Mouse (Mus musculus): ENCODE results near the gene Ano1. TPM values are rescaled to one million over a fixed set of nuclear protein-coding genes. Genes with fewer than 3 reads are reported as not detected.

Gene Ano1
- polyA plus RNA-seq, 1 experiment from 2014 or later: 53.6 TPM

GRCm38 (mm10) chr7:144563456-144564155, 188.2 kb downstream of the Ano1 start:
- no peak overlapping the region for H3K9ac ChIP-seq (replicated peaks; ENCODE audit: low read length)
- H3K27me3 ChIP-seq (ENCODE audit: insufficient read depth, low read length): no peaks in the 10 kb centered on the region
- no peaks in the 10 kb centered on the region for H3K4me1 ChIP-seq (ENCODE audit: insufficient read depth, low read length)
- no peaks in the 10 kb centered on the region for H3K36me3 ChIP-seq (ENCODE audit: insufficient read depth, low read length)
- no peak overlapping the region for H3K27ac ChIP-seq (ENCODE audit: low read length)
- no peaks in the 10 kb centered on the region for H3K9me3 ChIP-seq (ENCODE audit: low read length)
- WGBS: 56% methylated on average over 9 of the region's 9 CpGs
- H3K4me2 ChIP-seq (replicated peaks; ENCODE audit: low read depth, low read length): no peak overlapping the region
- ATAC-seq (ENCODE audit: low FRiP score, low TSS enrichment): 0 out of 2 replicates have a peak, but pooled peaks have one; percentile 55
- H3K4me3 ChIP-seq (ENCODE audit: low read length): no peak overlapping the region

DNA sequence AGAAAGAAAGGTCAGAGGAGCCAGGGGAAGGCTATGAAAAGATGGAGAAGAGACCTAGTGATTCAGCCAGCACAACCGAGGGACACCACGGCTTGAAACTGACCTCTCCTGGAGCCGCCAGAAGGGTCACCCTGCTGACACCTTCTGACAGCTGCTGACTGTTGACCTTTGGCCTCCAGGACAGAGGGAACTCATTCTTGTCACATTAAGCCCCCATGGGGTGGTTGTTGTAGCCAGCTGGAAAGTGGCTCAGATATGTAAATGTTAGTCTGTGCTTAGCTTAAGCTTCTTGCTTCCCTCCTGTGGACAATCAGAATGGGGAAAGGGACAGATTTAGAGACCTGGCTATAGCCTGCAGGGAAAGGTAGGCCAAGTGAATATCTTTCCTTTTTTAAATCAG, 189.8 kb downstream of the Ano1 start:
- Histone ChIP-seq H3K36me3 (ENCODE audit: insufficient read depth, low read length) (no peaks in the 10 kb centered on the region), H3K4me3 (ENCODE audit: low read length) (no peak overlapping the region), H3K4me2 (replicated peaks; ENCODE audit: low read depth, low read length) (no peak overlapping the region), H3K4me1 (ENCODE audit: insufficient read depth, low read length) (no peaks in the 10 kb centered on the region), H3K9ac (replicated peaks; ENCODE audit: low read length) (no peak overlapping the region), H3K27ac (ENCODE audit: low read length) (no peak overlapping the region), H3K9me3 (ENCODE audit: low read length) (no peaks in the 10 kb centered on the region), H3K27me3 (ENCODE audit: insufficient read depth, low read length) (no peaks in the 10 kb centered on the region)
- ATAC-seq (ENCODE audit: low FRiP score, low TSS enrichment): no peak
- WGBS: 28% methylated on average over 3 of the region's 3 CpGs

DNA sequence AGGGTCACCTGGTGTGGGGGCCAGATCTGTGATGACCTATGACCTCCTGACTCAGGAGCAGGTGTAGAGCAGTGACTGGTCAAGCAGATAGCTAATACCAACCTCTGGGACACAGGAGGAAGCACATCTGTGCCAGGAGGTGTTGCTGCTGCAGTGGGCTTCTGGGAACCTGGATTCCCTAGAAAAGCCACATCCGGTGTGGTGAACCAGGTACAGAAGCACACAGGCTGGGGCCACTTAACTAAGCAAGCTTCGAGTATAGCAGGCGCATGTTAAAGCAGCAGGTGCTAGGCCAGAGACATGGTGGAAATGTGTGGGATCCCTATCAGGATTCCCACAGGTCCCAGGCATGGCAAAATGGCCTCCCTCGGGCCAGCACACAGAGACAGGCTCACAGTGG, 191.2 kb downstream of the Ano1 start:
- H3K4me2 ChIP-seq (replicated peaks; ENCODE audit: low read depth, low read length): no peak overlapping the region
- no peak overlapping the region for H3K9ac ChIP-seq (replicated peaks; ENCODE audit: low read length)
- H3K4me3 ChIP-seq (ENCODE audit: low read length): no peak overlapping the region
- no peaks in the 10 kb centered on the region for H3K36me3 ChIP-seq (ENCODE audit: insufficient read depth, low read length)
- WGBS: 87% methylated on average over 4 of the region's 4 CpGs
- H3K4me1 ChIP-seq (ENCODE audit: insufficient read depth, low read length): no peaks in the 10 kb centered on the region
- no peak for ATAC-seq (ENCODE audit: low FRiP score, low TSS enrichment)
- H3K27ac ChIP-seq (ENCODE audit: low read length): no peak overlapping the region
- H3K9me3 ChIP-seq (ENCODE audit: low read length): no peaks in the 10 kb centered on the region
- H3K27me3 ChIP-seq (ENCODE audit: insufficient read depth, low read length): no peaks in the 10 kb centered on the region

DNA sequence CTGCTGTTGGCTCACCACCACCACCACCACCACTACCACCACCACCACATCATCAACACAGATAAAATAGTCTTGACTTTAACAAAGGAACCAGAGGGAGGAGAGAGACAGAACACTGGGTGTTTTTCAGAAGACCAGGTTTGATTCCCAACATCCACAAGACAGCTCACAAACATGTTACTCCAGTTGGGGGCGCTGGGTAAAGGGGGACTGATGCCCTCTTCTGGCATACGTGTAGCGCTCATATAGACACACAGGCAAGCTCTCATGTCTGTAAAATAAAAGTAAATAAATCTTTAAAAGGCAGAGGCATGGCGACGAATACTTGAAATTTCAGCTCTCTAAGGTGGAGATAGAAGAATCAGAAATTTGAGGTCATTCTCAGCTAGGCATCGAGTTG, 193.2 kb downstream of the Ano1 start:
- Histone ChIP-seq H3K4me1 (ENCODE audit: insufficient read depth, low read length) (peaks cover 3% of the 10 kb centered on the region; the same call in 1 of the 2 replicates), H3K27ac (ENCODE audit: low read length) (no peak overlapping the region), H3K4me3 (ENCODE audit: low read length) (no peak overlapping the region), H3K9me3 (ENCODE audit: low read length) (no peaks in the 10 kb centered on the region), H3K4me2 (replicated peaks; ENCODE audit: low read depth, low read length) (no peak overlapping the region), H3K27me3 (ENCODE audit: insufficient read depth, low read length) (no peaks in the 10 kb centered on the region), H3K9ac (replicated peaks; ENCODE audit: low read length) (no peak overlapping the region), H3K36me3 (ENCODE audit: insufficient read depth, low read length) (no peaks in the 10 kb centered on the region)
- no peak for ATAC-seq (ENCODE audit: low FRiP score, low TSS enrichment)
- WGBS: 46% methylated on average over 6 of the region's 6 CpGs

- Histone ChIP-seq H3K4me1 (ENCODE audit: insufficient read depth, low read length) (peaks cover 19% of the 10 kb centered on the region), H3K4me3 (ENCODE audit: low read length) (peak overlapping the region; percentile 95), H3K36me3 (ENCODE audit: insufficient read depth, low read length) (peaks cover 14% of the 10 kb centered on the region), H3K27me3 (ENCODE audit: insufficient read depth, low read length) (no peaks in the 10 kb centered on the region), H3K9ac (replicated peaks; ENCODE audit: low read length) (peak overlapping the region; percentile 96), H3K4me2 (replicated peaks; ENCODE audit: low read depth, low read length) (peak overlapping the region; percentile 88), H3K27ac (ENCODE audit: low read length) (no peak overlapping the region), H3K9me3 (ENCODE audit: low read length) (no peaks in the 10 kb centered on the region)
- WGBS: 20% methylated on average over 8 of the region's 8 CpGs
- peak; percentile 11; the same call in 1 of the 2 replicates for ATAC-seq (ENCODE audit: low FRiP score, low TSS enrichment)
Measured at GRCm38 (mm10) chr7:144554123-144554472, 197.7 kb downstream of the Ano1 start.

- H3K4me3 ChIP-seq (ENCODE audit: low read length): peak within 1 kb of the TSS; percentile 95
- H3K36me3 ChIP-seq (ENCODE audit: insufficient read depth, low read length): peaks cover 18% of the 10 kb centered on the region
- WGBS: under 1% methylated on average over 60 of the region's 97 CpGs
- H3K4me1 ChIP-seq (ENCODE audit: insufficient read depth, low read length): peaks cover 19% of the 10 kb centered on the region
- H3K27ac ChIP-seq (ENCODE audit: low read length): peak within 1 kb of the TSS; percentile 23; the same call in 1 of the 2 replicates
- peak; percentile 96 for ATAC-seq (ENCODE audit: low FRiP score, low TSS enrichment)
- no peaks in the 10 kb centered on the region for H3K9me3 ChIP-seq (ENCODE audit: low read length)
- H3K27me3 ChIP-seq (ENCODE audit: insufficient read depth, low read length): no peaks in the 10 kb centered on the region
- H3K9ac ChIP-seq (replicated peaks; ENCODE audit: low read length): peak within 1 kb of the TSS; percentile 96
- H3K4me2 ChIP-seq (replicated peaks; ENCODE audit: low read depth, low read length): peak within 1 kb of the TSS; percentile 88
Measured at GRCm38 (mm10) chr7:144553237-144554122, 198.3 kb downstream of the Ano1 start, which contains the start of gene Ppfia1. Gene Ppfia1, minus strand, starts transcription at chr7:144553729.

- Histone ChIP-seq H3K9ac (replicated peaks; ENCODE audit: low read length) (peak overlapping the region; percentile 96; the same call in 1 of the 2 replicates), H3K4me3 (ENCODE audit: low read length) (peak overlapping the region; percentile 95; the same call in 1 of the 2 replicates), H3K27ac (ENCODE audit: low read length) (no peak overlapping the region), H3K9me3 (ENCODE audit: low read length) (no peaks in the 10 kb centered on the region), H3K27me3 (ENCODE audit: insufficient read depth, low read length) (no peaks in the 10 kb centered on the region), H3K4me1 (ENCODE audit: insufficient read depth, low read length) (peaks cover 19% of the 10 kb centered on the region), H3K36me3 (ENCODE audit: insufficient read depth, low read length) (peaks cover 18% of the 10 kb centered on the region), H3K4me2 (replicated peaks; ENCODE audit: low read depth, low read length) (peak overlapping the region; percentile 88)
- 85% methylated on average over 8 of the region's 8 CpGs for WGBS
- ATAC-seq (ENCODE audit: low FRiP score, low TSS enrichment): no peak
Measured at GRCm38 (mm10) chr7:144552274-144552673, 199.5 kb downstream of the Ano1 start.

- no peaks in the 10 kb centered on the region for H3K27me3 ChIP-seq (ENCODE audit: insufficient read depth, low read length)
- H3K4me3 ChIP-seq (ENCODE audit: low read length): no peak overlapping the region
- 90% methylated on average over 1 of the region's 1 CpGs for WGBS
- no peak for ATAC-seq (ENCODE audit: low FRiP score, low TSS enrichment)
- no peak overlapping the region for H3K27ac ChIP-seq (ENCODE audit: low read length)
- no peak overlapping the region for H3K4me2 ChIP-seq (replicated peaks; ENCODE audit: low read depth, low read length)
- H3K36me3 ChIP-seq (ENCODE audit: insufficient read depth, low read length): peaks cover 18% of the 10 kb centered on the region
- H3K9ac ChIP-seq (replicated peaks; ENCODE audit: low read length): no peak overlapping the region
- peaks cover 19% of the 10 kb centered on the region for H3K4me1 ChIP-seq (ENCODE audit: insufficient read depth, low read length)
- no peaks in the 10 kb centered on the region for H3K9me3 ChIP-seq (ENCODE audit: low read length)
Measured at GRCm38 (mm10) chr7:144550811-144551210, 201.0 kb downstream of the Ano1 start.

GRCm38 (mm10) chr7:144549904-144550566, 201.7 kb downstream of the Ano1 start:
- Histone ChIP-seq H3K27ac (ENCODE audit: low read length) (no peak overlapping the region), H3K4me3 (ENCODE audit: low read length) (no peak overlapping the region), H3K4me1 (ENCODE audit: insufficient read depth, low read length) (peaks cover 23% of the 10 kb centered on the region), H3K9me3 (ENCODE audit: low read length) (no peaks in the 10 kb centered on the region), H3K4me2 (replicated peaks; ENCODE audit: low read depth, low read length) (no peak overlapping the region), H3K36me3 (ENCODE audit: insufficient read depth, low read length) (peaks cover 18% of the 10 kb centered on the region), H3K27me3 (ENCODE audit: insufficient read depth, low read length) (no peaks in the 10 kb centered on the region), H3K9ac (replicated peaks; ENCODE audit: low read length) (no peak overlapping the region)
- 98% methylated on average over 2 of the region's 2 CpGs for WGBS
- ATAC-seq (ENCODE audit: low FRiP score, low TSS enrichment): no peak
